Mouse (Mus musculus): ENCODE measurements around the gene Dffa. TPM values are rescaled to one million over a fixed set of nuclear protein-coding genes. Genes with fewer than 3 reads are reported as not detected.

The Dffa gene
- polyA plus RNA-seq (2012; rRNA removed) = 13.3 and 15.0 TPM in 2 replicates

GRCm38 (mm10) chr4:149103875-149104561, at the start of gene Dffa:
Gene Dffa (plus strand): TSS chr4:149104146.

GRCm38 (mm10) chr4:149099369-149100017, 4.5 kb upstream of the Dffa start, which contains the start of gene Pex14:
Gene Pex14 (minus strand): TSS chr4:149099876.

GRCm38 (mm10) chr4:149126663-149127062, 22.7 kb downstream of the Dffa start, which contains the start of gene Cort:
Gene Cort (minus strand): TSS chr4:149126763.

GRCm38 (mm10) chr4:149136982-149137770, 33.2 kb downstream of the Dffa start, which contains the start of gene Cenps:
Gene Cenps (minus strand): TSS chr4:149137629.

GRCm38 (mm10) chr4:149166215-149166946, 62.4 kb downstream of the Dffa start, which contains the start of gene Pgd:
Gene Pgd (minus strand): TSS chr4:149166771.

Other genes with a start within 250 kb of the Dffa start
- gene Pex14, start 4.3 kb upstream of the Dffa start, polyA plus RNA-seq (2012; rRNA removed) = 22.0 and 27.1 TPM in 2 replicates
- 0.06 TPM in 1 of 2 replicates, not detected in the other for gene Cort, start 22.6 kb downstream of the Dffa start, polyA plus RNA-seq (2012; rRNA removed)
- gene Cenps, start 33.5 kb downstream of the Dffa start, polyA plus RNA-seq (2012; rRNA removed) = 5.8 TPM in 2 replicates
- gene Pgd, start 62.6 kb downstream of the Dffa start, polyA plus RNA-seq (2012; rRNA removed) = 67.5 and 67.7 TPM in 2 replicates
- 6.9 and 7.0 TPM in 2 replicates for gene Kif1b, start 203.5 kb downstream of the Dffa start, polyA plus RNA-seq (2012; rRNA removed)

All from liver, embryonic 18 days (tissue).